Mouse (Mus musculus): Measurements from ENCODE around the gene Pop5. TPM values are rescaled to one million over a fixed set of nuclear protein-coding genes. Genes with fewer than 3 reads are reported as not detected.

The Pop5 gene
- total RNA-seq, 2 experiments from 2014 or later: 33.7 to 70.0 TPM

GRCm38 (mm10) chr5:115280050-115280687 is 44.5 kb downstream of the Pop5 start:
- ATAC-seq (replicated peaks; ENCODE audit: low FRiP score, poor library complexity, severe bottlenecking): peak; percentile 20; the same call in 1 of the 2 replicates

- peak; percentile 60 for ATAC-seq (replicated peaks; ENCODE audit: low FRiP score, poor library complexity, severe bottlenecking)
These were observed 49.1 kb downstream of the Pop5 start for GRCm38 (mm10) chr5:115284735-115285134.

GRCm38 (mm10) chr5:115294173-115294572 is 58.5 kb downstream of the Pop5 start:
- ATAC-seq (replicated peaks; ENCODE audit: low FRiP score, poor library complexity, severe bottlenecking): no peak

Other genes with a start within 250 kb of the Pop5 start
- 69.2 and 99.5 TPM in 2 replicates for gene Sppl3, start 224.7 kb upstream of the Pop5 start, total RNA-seq (2015; ENCODE audit: low replicate concordance)
- 73.7 and 92.4 TPM in 2 replicates for gene Sppl3, start 224.7 kb upstream of the Pop5 start, total RNA-seq (2017; ENCODE audit: low replicate concordance)
- not detected in 2 replicates for gene Gm10401, start 137.5 kb upstream of the Pop5 start, total RNA-seq (2015; ENCODE audit: low replicate concordance)
- 1.2 and 5.8 TPM in 2 replicates for gene Gm10401, start 137.5 kb upstream of the Pop5 start, total RNA-seq (2017; ENCODE audit: low replicate concordance)
- gene Acads, start 116.5 kb upstream of the Pop5 start, total RNA-seq (2015; ENCODE audit: low replicate concordance): 4.2 and 20.2 TPM in 2 replicates
- 2.4 and 8.0 TPM in 2 replicates for gene Acads, start 116.5 kb upstream of the Pop5 start, total RNA-seq (2017; ENCODE audit: low replicate concordance)
- gene Unc119b, start 100.9 kb upstream of the Pop5 start, total RNA-seq (2015; ENCODE audit: low replicate concordance): 5.4 and 5.9 TPM in 2 replicates
- 5.4 and 6.8 TPM in 2 replicates for gene Unc119b, start 100.9 kb upstream of the Pop5 start, total RNA-seq (2017; ENCODE audit: low replicate concordance)
- 32.3 and 36.8 TPM in 2 replicates for gene Mlec, start 77.7 kb upstream of the Pop5 start, total RNA-seq (2015; ENCODE audit: low replicate concordance)
- 23.2 and 25.9 TPM in 2 replicates for gene Mlec, start 77.7 kb upstream of the Pop5 start, total RNA-seq (2017; ENCODE audit: low replicate concordance)
- gene Cabp1, start 41.5 kb upstream of the Pop5 start, total RNA-seq (2015; ENCODE audit: low replicate concordance): not detected in 2 replicates
- gene Cabp1, start 41.5 kb upstream of the Pop5 start, total RNA-seq (2017; ENCODE audit: low replicate concordance): not detected in 2 replicates
- 170 and 198 TPM in 2 replicates for gene Rnf10, start 37.1 kb downstream of the Pop5 start, total RNA-seq (2015; ENCODE audit: low replicate concordance)
- gene Rnf10, start 37.1 kb downstream of the Pop5 start, total RNA-seq (2017; ENCODE audit: low replicate concordance): 378 and 474 TPM in 2 replicates
- 7.2 and 8.4 TPM in 2 replicates for gene Coq5, start 43.8 kb downstream of the Pop5 start, total RNA-seq (2015; ENCODE audit: low replicate concordance)
- 12.8 and 15.9 TPM in 2 replicates for gene Coq5, start 43.8 kb downstream of the Pop5 start, total RNA-seq (2017; ENCODE audit: low replicate concordance)
- gene Dynll1, start 65.2 kb downstream of the Pop5 start, total RNA-seq (2015; ENCODE audit: low replicate concordance): 310 and 338 TPM in 2 replicates
- 98.2 and 201 TPM in 2 replicates for gene Dynll1, start 65.2 kb downstream of the Pop5 start, total RNA-seq (2017; ENCODE audit: low replicate concordance)
- 26.8 and 36.4 TPM in 2 replicates for gene Srsf9, start 91.3 kb downstream of the Pop5 start, total RNA-seq (2015; ENCODE audit: low replicate concordance)
- gene Srsf9, start 91.3 kb downstream of the Pop5 start, total RNA-seq (2017; ENCODE audit: low replicate concordance): 45.7 and 86.4 TPM in 2 replicates
- 25.6 and 32.3 TPM in 2 replicates for gene Gatc, start 105.3 kb downstream of the Pop5 start, total RNA-seq (2015; ENCODE audit: low replicate concordance)
- 6.4 and 10.9 TPM in 2 replicates for gene Gatc, start 105.3 kb downstream of the Pop5 start, total RNA-seq (2017; ENCODE audit: low replicate concordance)
- gene Triap1, start 105.4 kb downstream of the Pop5 start, total RNA-seq (2015; ENCODE audit: low replicate concordance): 19.3 and 19.8 TPM in 2 replicates
- gene Triap1, start 105.4 kb downstream of the Pop5 start, total RNA-seq (2017; ENCODE audit: low replicate concordance): 3.2 and 8.5 TPM in 2 replicates
- 265 and 340 TPM in 2 replicates for gene Cox6a1, start 113.1 kb downstream of the Pop5 start, total RNA-seq (2015; ENCODE audit: low replicate concordance)
- gene Cox6a1, start 113.1 kb downstream of the Pop5 start, total RNA-seq (2017; ENCODE audit: low replicate concordance): 55.4 and 95.0 TPM in 2 replicates
- gene Msi1, start 193.8 kb downstream of the Pop5 start, total RNA-seq (2015; ENCODE audit: low replicate concordance): not detected in 2 replicates
- not detected in 2 replicates for gene Msi1, start 193.8 kb downstream of the Pop5 start, total RNA-seq (2017; ENCODE audit: low replicate concordance)
- not detected in 2 replicates for gene Pla2g1b, start 230.4 kb downstream of the Pop5 start, total RNA-seq (2015; ENCODE audit: low replicate concordance)
- gene Pla2g1b, start 230.4 kb downstream of the Pop5 start, total RNA-seq (2017; ENCODE audit: low replicate concordance): not detected in 2 replicates
- gene Sirt4, start 248.9 kb downstream of the Pop5 start, total RNA-seq (2015; ENCODE audit: low replicate concordance): 1.8 TPM in 1 of 2 replicates, not detected in the other
- gene Sirt4, start 248.9 kb downstream of the Pop5 start, total RNA-seq (2017; ENCODE audit: low replicate concordance): 3.3 TPM in 1 of 2 replicates, not detected in the other

Data from erythroid progenitor cell, adult 5-6 weeks (primary cell).